Mouse (Mus musculus) liver, embryonic 13.5 days (tissue): ENCODE results near the gene Mast1. TPM values are rescaled to one million over a fixed set of nuclear protein-coding genes. Genes with fewer than 3 reads are reported as not detected.

ENCODE experiments used
- ATAC-seq: fragments of 200-750 bp; cut with Nextera tagmentation; 2 replicates; pipeline ENCODE4 v1.8.0; 2017; ENCODE audit warnings: low read depth, mild to moderate bottlenecking, moderate number of reproducible peaks, moderate library complexity
- DNase-seq: peaks from one replicate; pipeline ENCODE4 v3.0.0; 2022
- H3K27ac ChIP-seq: fragments of 300-500 bp; sonication (generic); 2 replicates; pipeline ENCODE4 v1.5.1; 2015; ENCODE audit warnings: moderate library complexity, mild to moderate bottlenecking, inconsistent platforms
- H3K27me3 ChIP-seq: fragments of 300-500 bp; sonication (generic); 2 replicates; pipeline ENCODE4 v1.6.1; 2015; ENCODE audit warnings: mild to moderate bottlenecking, inconsistent platforms
- H3K36me3 ChIP-seq: fragments of 300-500 bp; sonication (generic); 2 replicates; pipeline ENCODE4 v1.6.1; 2015; ENCODE audit warnings: mild to moderate bottlenecking, inconsistent platforms
- H3K4me1 ChIP-seq: fragments of 300-500 bp; sonication (generic); replicated peaks from 2 replicates; pipeline ENCODE4 v1.6.1; 2015; ENCODE audit warnings: inconsistent platforms
- H3K4me2 ChIP-seq: fragments of 300-500 bp; sonication (generic); 2 replicates; pipeline ENCODE4 v1.6.1; 2015; ENCODE audit warnings: inconsistent platforms, mild to moderate bottlenecking, moderate library complexity
- H3K4me3 ChIP-seq: fragments of 300-500 bp; sonication (generic); replicated peaks from 2 replicates; pipeline ENCODE4 v1.5.1; 2015; ENCODE audit warnings: mild to moderate bottlenecking, inconsistent platforms
- H3K9ac ChIP-seq: fragments of 300-500 bp; sonication (generic); 2 replicates; pipeline ENCODE4 v1.6.1; 2015; ENCODE audit warnings: mild to moderate bottlenecking, inconsistent platforms
- H3K9me3 ChIP-seq: fragments of 300-500 bp; sonication (generic); replicated peaks from 2 replicates; pipeline ENCODE4 v1.6.1; 2016; ENCODE audit warnings: inconsistent platforms
- WGBS: fragments of 180-500 bp; shearing (Covaris S2); methylation state at CpG from one replicate; pipeline ENCODE4 v1.1.7; 2015; ENCODE audit not compliant: insufficient replicate concordance; 5-methylcytosine and 5-hydroxymethylcytosine counted together
- polyA plus RNA-seq: library from polyadenylated mRNA; unstranded; fragments of >200 nt; fragmentation: Nextera tagmentation; extraction: Ambion mirVana; gene quantifications from 2 replicates; pipeline ENCODE4 v1.2.1, GENCODE M21; 2015

Gene Mast1
- polyA plus RNA-seq, 1 experiment from 2014 or later = 0.13 TPM

- DNase-seq = no peak
- Histone ChIP-seq H3K27ac (no peak overlapping the region), H3K27me3 (peaks cover 98% of the 10 kb centered on the region), H3K36me3 (no peaks in the 10 kb centered on the region), H3K4me1 (peaks cover 36% of the 10 kb centered on the region), H3K4me3 (no peak overlapping the region), H3K4me2 (no peak overlapping the region), H3K9ac (no peak overlapping the region), H3K9me3 (no peaks in the 10 kb centered on the region)
- 4% methylated on average over 14 of the region's 14 CpGs for WGBS
- no peak for ATAC-seq
Observed at GRCm38 (mm10) chr8:84935489-84935888, 1.7 kb downstream of the Mast1 start.

- no peaks in the 10 kb centered on the region for H3K36me3 ChIP-seq
- peaks cover 99% of the 10 kb centered on the region for H3K27me3 ChIP-seq
- H3K9me3 ChIP-seq = no peaks in the 10 kb centered on the region
- H3K4me2 ChIP-seq = no peak overlapping the region
- DNase-seq (no peak), ATAC-seq (no peak)
- H3K27ac ChIP-seq = no peak overlapping the region
- H3K9ac ChIP-seq = no peak overlapping the region
- H3K4me1 ChIP-seq = peaks cover 36% of the 10 kb centered on the region
- WGBS = 5% methylated on average over 15 of the region's 15 CpGs
- H3K4me3 ChIP-seq = no peak overlapping the region
Observed at GRCm38 (mm10) chr8:84934860-84935259, 2.3 kb downstream of the Mast1 start.

- Histone ChIP-seq H3K27ac (no peak overlapping the region), H3K4me2 (no peak overlapping the region), H3K36me3 (no peaks in the 10 kb centered on the region), H3K9ac (no peak overlapping the region), H3K27me3 (peaks cover 99% of the 10 kb centered on the region), H3K4me3 (no peak overlapping the region), H3K4me1 (peaks cover 37% of the 10 kb centered on the region), H3K9me3 (no peaks in the 10 kb centered on the region)
- DNase-seq (no peak), ATAC-seq (no peak)
- WGBS = 68% methylated on average over 16 of the region's 16 CpGs
Observed at GRCm38 (mm10) chr8:84933767-84934559, 3.2 kb downstream of the Mast1 start.

GRCm38 (mm10) chr8:84930582-84930981 lies 6.6 kb downstream of the Mast1 start:
- 77% methylated on average over 13 of the region's 13 CpGs for WGBS
- no peak overlapping the region for H3K4me2 ChIP-seq
- H3K36me3 ChIP-seq = no peaks in the 10 kb centered on the region
- no peak overlapping the region for H3K9ac ChIP-seq
- peaks cover 21% of the 10 kb centered on the region for H3K4me1 ChIP-seq
- H3K27ac ChIP-seq = no peak overlapping the region
- no peak overlapping the region for H3K4me3 ChIP-seq
- peaks cover 78% of the 10 kb centered on the region for H3K27me3 ChIP-seq
- DNase-seq = no peak
- no peak for ATAC-seq
- no peaks in the 10 kb centered on the region for H3K9me3 ChIP-seq

- DNase-seq (no peak), ATAC-seq (peak; percentile 67)
- H3K27ac ChIP-seq = no peak overlapping the region
- WGBS = 7% methylated on average over 47 of the region's 52 CpGs
- peaks cover 74% of the 10 kb centered on the region for H3K27me3 ChIP-seq
- H3K4me3 ChIP-seq = 0 out of 2 replicates have a peak overlapping the region, but pooled peaks have one; percentile 8
- peaks cover 8% of the 10 kb centered on the region for H3K4me1 ChIP-seq
- H3K9ac ChIP-seq = no peak overlapping the region
- peak overlapping the region; percentile 47 for H3K4me2 ChIP-seq
- no peaks in the 10 kb centered on the region for H3K36me3 ChIP-seq
- no peaks in the 10 kb centered on the region for H3K9me3 ChIP-seq
Observed at GRCm38 (mm10) chr8:84928456-84929306, 8.5 kb downstream of the Mast1 start.

- Histone ChIP-seq H3K4me1 (peaks cover 8% of the 10 kb centered on the region), H3K4me2 (no peak overlapping the region), H3K27me3 (peaks cover 70% of the 10 kb centered on the region), H3K27ac (no peak overlapping the region), H3K9me3 (no peaks in the 10 kb centered on the region), H3K4me3 (no peak overlapping the region), H3K36me3 (no peaks in the 10 kb centered on the region), H3K9ac (no peak overlapping the region)
- DNase-seq (no peak), ATAC-seq (no peak)
- WGBS = 56% methylated on average over 1 of the region's 1 CpGs
Observed at GRCm38 (mm10) chr8:84927513-84927912, 9.6 kb downstream of the Mast1 start.

- no peak for ATAC-seq
- 48% methylated on average over 7 of the region's 7 CpGs for WGBS
- peaks cover 54% of the 10 kb centered on the region for H3K27me3 ChIP-seq
Observed at GRCm38 (mm10) chr8:84925557-84925956, 11.6 kb downstream of the Mast1 start.

GRCm38 (mm10) chr8:84921596-84921995 lies 15.6 kb downstream of the Mast1 start:
- H3K9me3 ChIP-seq = no peaks in the 10 kb centered on the region
- H3K27ac ChIP-seq = no peak overlapping the region
- no peaks in the 10 kb centered on the region for H3K36me3 ChIP-seq
- peaks cover 65% of the 10 kb centered on the region for H3K27me3 ChIP-seq
- H3K4me1 ChIP-seq = 0 out of 2 replicates have a peak, but pooled peaks cover 6% of the 10 kb centered on the region
- no peak for DNase-seq
- ATAC-seq = no peak
- no peak overlapping the region for H3K4me3 ChIP-seq
- H3K4me2 ChIP-seq = no peak overlapping the region
- WGBS = 61% methylated on average over 2 of the region's 2 CpGs
- no peak overlapping the region for H3K9ac ChIP-seq

More at GRCm38 (mm10) chr8:84925557-84925956, 11.6 kb downstream of the Mast1 start:
- Histone ChIP-seq H3K9me3 (no peaks in the 10 kb centered on the region), H3K27ac (no peak overlapping the region), H3K36me3 (no peaks in the 10 kb centered on the region), H3K4me1 (peaks cover 14% of the 10 kb centered on the region), H3K4me3 (no peak overlapping the region), H3K9ac (no peak overlapping the region), H3K4me2 (no peak overlapping the region)
- DNase-seq = no peak

GRCm38 (mm10) chr8:84918646-84919045 lies 18.5 kb downstream of the Mast1 start:
- Histone ChIP-seq H3K4me1 (peaks cover 12% of the 10 kb centered on the region), H3K4me2 (no peak overlapping the region), H3K9ac (no peak overlapping the region), H3K9me3 (no peaks in the 10 kb centered on the region), H3K27ac (no peak overlapping the region), H3K4me3 (no peak overlapping the region), H3K36me3 (no peaks in the 10 kb centered on the region), H3K27me3 (peaks cover 61% of the 10 kb centered on the region)
- 73% methylated on average over 15 of the region's 15 CpGs for WGBS
- DNase-seq (no peak), ATAC-seq (no peak)

GRCm38 (mm10) chr8:84917781-84918180 lies 19.4 kb downstream of the Mast1 start:
- H3K9me3 ChIP-seq = no peaks in the 10 kb centered on the region
- no peak overlapping the region for H3K4me3 ChIP-seq
- H3K27me3 ChIP-seq = peaks cover 60% of the 10 kb centered on the region
- ATAC-seq = no peak
- no peak overlapping the region for H3K4me2 ChIP-seq
- no peak overlapping the region for H3K27ac ChIP-seq
- 27% methylated on average over 20 of the region's 20 CpGs for WGBS
- H3K36me3 ChIP-seq = no peaks in the 10 kb centered on the region
- no peak overlapping the region for H3K9ac ChIP-seq
- peaks cover 21% of the 10 kb centered on the region for H3K4me1 ChIP-seq
- no peak for DNase-seq

- Histone ChIP-seq H3K9ac (no peak overlapping the region), H3K27ac (no peak overlapping the region), H3K4me2 (no peak overlapping the region), H3K36me3 (peaks cover 7% of the 10 kb centered on the region), H3K9me3 (no peaks in the 10 kb centered on the region), H3K4me3 (no peak overlapping the region), H3K27me3 (peaks cover 77% of the 10 kb centered on the region), H3K4me1 (peaks cover 30% of the 10 kb centered on the region)
- ATAC-seq (no peak), DNase-seq (no peak)
- 81% methylated on average over 8 of the region's 8 CpGs for WGBS
Observed at GRCm38 (mm10) chr8:84915269-84915668, 21.9 kb downstream of the Mast1 start.
